Mouse (Mus musculus) CH12.LX (cell line): ENCODE measurements around the gene Slc29a4. TPM values are rescaled to one million over a fixed set of nuclear protein-coding genes. Genes with fewer than 3 reads are reported as not detected.

Experiments used
- DNase-seq: peaks from one replicate; pipeline ENCODE4 v3.0.0-alpha.2; 2013; ENCODE audit errors: extremely low read depth
- H3K27ac ChIP-seq: 2 replicates; pipeline ENCODE4 v1.5.1; 2012; ENCODE audit warnings: low read depth, mild to moderate bottlenecking, control low read depth, moderate library complexity; ENCODE audit not compliant: insufficient read depth
- H3K27me3 ChIP-seq: replicated peaks from 2 replicates; pipeline ENCODE3; 2012; ENCODE audit warnings: inconsistent platforms
- H3K36me3 ChIP-seq, 2 experiments: replicated peaks in 1 of 2; 2 replicates each; pipeline versions ENCODE3 to v1.6.1; 2012; ENCODE audit warnings: inconsistent platforms in 1 of 2, low read length in 1 of 2, mild to moderate bottlenecking in 1 of 2, mixed read lengths in 1 of 2, moderate library complexity in 1 of 2; ENCODE audit not compliant: control insufficient read depth in 1 of 2, insufficient read depth in 1 of 2
- H3K4me1 ChIP-seq, 2 experiments: 2 replicates each; pipeline ENCODE4 v1.6.1; 2012; ENCODE audit warnings: inconsistent platforms in 1 of 2, moderate library complexity in 1 of 2; ENCODE audit not compliant: insufficient read depth in 2 of 2, control insufficient read depth in 1 of 2
- H3K4me2 ChIP-seq: 2 replicates; pipeline ENCODE4 v1.6.1; 2012; ENCODE audit warnings: low read depth, mild to moderate bottlenecking, control low read depth; ENCODE audit not compliant: poor library complexity, insufficient read depth, severe bottlenecking
- H3K4me3 ChIP-seq, 3 experiments: fragments of 150-350 bp in 1 of 3; sonication (generic) in 1 of 3; replicated peaks in 1 of 3; 2 replicates each; pipeline versions ENCODE3 to v1.5.1; 2011 to 2012; ENCODE audit warnings: low read depth in 2 of 3, low read length in 2 of 3, mild to moderate bottlenecking in 2 of 3, moderate library complexity in 2 of 3, control low read depth in 1 of 3, improper control_type of control experiment in 1 of 3, inconsistent platforms in 1 of 3, mixed read lengths in 1 of 3; ENCODE audit not compliant: poor library complexity in 1 of 3
- H3K79me2 ChIP-seq: replicated peaks from 2 replicates; pipeline ENCODE4 v1.6.1; 2012; ENCODE audit warnings: mild to moderate bottlenecking, moderate library complexity; ENCODE audit not compliant: control insufficient read depth, poor library complexity, insufficient read depth, severe bottlenecking; ENCODE audit errors: extremely low read depth
- H3K9ac ChIP-seq: 2 replicates; pipeline ENCODE4 v1.6.1; 2012; ENCODE audit warnings: low read depth, mild to moderate bottlenecking, control low read depth, moderate library complexity; ENCODE audit not compliant: insufficient read depth
- H3K9me3 ChIP-seq: replicated peaks from 2 replicates; pipeline ENCODE3; 2012; ENCODE audit warnings: low read length, inconsistent platforms, mixed read lengths
- BHLHE40 ChIP-seq: IDR thresholded peaks from 2 replicates; pipeline ENCODE4 v1.6.1; 2011; ENCODE audit warnings: mild to moderate bottlenecking, low read depth, low read length, improper control_type of control experiment
- CHD1 ChIP-seq: IDR thresholded peaks from 2 replicates; pipeline ENCODE4 v1.6.1; 2012; ENCODE audit warnings: low read depth, low read length, improper control_type of control experiment, inconsistent platforms
- CHD2 ChIP-seq: IDR thresholded peaks from 2 replicates; pipeline ENCODE4 v1.6.1; 2011; ENCODE audit warnings: low read length, improper control_type of control experiment
- CTCF ChIP-seq, 2 experiments: IDR thresholded peaks in 1 of 2; conservative IDR thresholded peaks in 1 of 2; 2 replicates each; pipeline ENCODE4 v1.5.1; 2011 to 2012; ENCODE audit warnings: low read depth in 2 of 2, low read length in 2 of 2, improper control_type of control experiment in 1 of 2, inconsistent platforms in 1 of 2, mild to moderate bottlenecking in 1 of 2, moderate library complexity in 1 of 2
- E2F4 ChIP-seq: IDR thresholded peaks from 2 replicates; pipeline ENCODE4 v1.6.1; 2011; ENCODE audit warnings: low read depth, low read length, improper control_type of control experiment; ENCODE audit not compliant: insufficient replicate concordance
- ELF1 ChIP-seq: IDR thresholded peaks from 2 replicates; pipeline ENCODE4 v1.6.1; 2014; ENCODE audit warnings: low read depth, mild to moderate bottlenecking, inconsistent platforms, low read length, improper control_type of control experiment
- EP300 ChIP-seq: IDR thresholded peaks from 2 replicates; pipeline ENCODE4 v1.6.1; 2011; ENCODE audit warnings: low read length, improper control_type of control experiment
- ETS1 ChIP-seq: conservative IDR thresholded peaks from 2 replicates; pipeline ENCODE4 v1.6.1; 2012; ENCODE audit warnings: low read depth, mild to moderate bottlenecking, inconsistent platforms, low read length, improper control_type of control experiment, moderate library complexity
- GABPA ChIP-seq: IDR thresholded peaks from 2 replicates; pipeline ENCODE4 v1.6.1; 2012; ENCODE audit warnings: low read depth, low read length, improper control_type of control experiment, inconsistent platforms; ENCODE audit not compliant: insufficient replicate concordance
- HCFC1 ChIP-seq: IDR thresholded peaks from 2 replicates; pipeline ENCODE4 v1.6.1; 2012; ENCODE audit warnings: low read depth, mild to moderate bottlenecking, inconsistent platforms, low read length, improper control_type of control experiment
- IRF4 ChIP-seq: IDR thresholded peaks from 2 replicates; pipeline ENCODE4 v1.6.1; 2014; ENCODE audit warnings: low read depth, mild to moderate bottlenecking, inconsistent platforms, low read length, improper control_type of control experiment
- MAX ChIP-seq: IDR thresholded peaks from 2 replicates; pipeline ENCODE4 v1.6.1; 2011; ENCODE audit warnings: low read length, improper control_type of control experiment
- MEF2A ChIP-seq: IDR thresholded peaks from 2 replicates; pipeline ENCODE4 v1.6.1; 2014; ENCODE audit warnings: low read depth, mild to moderate bottlenecking, inconsistent platforms, low read length, improper control_type of control experiment, borderline replicate concordance
- MXI1 ChIP-seq: IDR thresholded peaks from 2 replicates; pipeline ENCODE4 v1.6.1; 2011; ENCODE audit warnings: mild to moderate bottlenecking, low read depth, low read length, improper control_type of control experiment
- PAX5 ChIP-seq: IDR thresholded peaks from 2 replicates; pipeline ENCODE4 v1.6.1; 2012; ENCODE audit warnings: low read length, inconsistent platforms, mixed read lengths
- POLR2A ChIP-seq: IDR thresholded peaks from 2 replicates; pipeline ENCODE4 v1.6.1; 2011; ENCODE audit warnings: low read depth, mild to moderate bottlenecking, improper control_type of control experiment, low read length
- POLR2AphosphoS2 ChIP-seq: IDR thresholded peaks from 2 replicates; pipeline ENCODE4 v1.6.1; 2011; ENCODE audit warnings: low read depth, low read length, improper control_type of control experiment
- TBP ChIP-seq: conservative IDR thresholded peaks from 2 replicates; pipeline ENCODE4 v1.6.1; 2011; ENCODE audit warnings: low read depth, low read length, improper control_type of control experiment
- USF1 ChIP-seq: IDR thresholded peaks from 2 replicates; pipeline ENCODE4 v1.6.1; 2014; ENCODE audit warnings: low read depth, mild to moderate bottlenecking, inconsistent platforms, low read length, improper control_type of control experiment
- USF2 ChIP-seq: conservative IDR thresholded peaks from 2 replicates; pipeline ENCODE4 v1.6.1; 2011; ENCODE audit warnings: low read depth, low read length, improper control_type of control experiment
- ZKSCAN1 ChIP-seq: IDR thresholded peaks from 2 replicates; pipeline ENCODE4 v1.6.1; 2012; ENCODE audit warnings: low read depth, inconsistent platforms, low read length, improper control_type of control experiment, borderline replicate concordance
- ZNF384 ChIP-seq: IDR thresholded peaks from 2 replicates; pipeline ENCODE4 v1.6.1; 2012; ENCODE audit warnings: low read depth, low read length, improper control_type of control experiment, inconsistent platforms
- dilution Hi-C: fragments of 300-500 bp; cut with MboI; formaldehyde crosslinking; loops from 2 replicates; pipeline ENCODE4 v1.14.3; 2020; ENCODE audit warnings: low sequenced_read_pairs; ENCODE audit not compliant: extremely low pct_unique_long_range_greater_than_20kb, extremely low pct_ligation_motif_present
- in situ Hi-C: fragments of 300-500 bp; cut with MboI; formaldehyde crosslinking; loops from 3 replicates; pipeline ENCODE4 v1.14.3; 2019; ENCODE audit warnings: low sequenced_read_pairs, low pct_ligation_motif_present, low pct_unique_long_range_greater_than_20kb, mixed read lengths
- polyA plus RNA-seq: library from polyadenylated mRNA; unstranded; fragments of >175 nt; gene quantifications from 2 replicates; pipeline ENCODE4 v1.2.1, GENCODE M21; 2012; ENCODE audit warnings: low read depth; ENCODE audit not compliant: insufficient read length
- total RNA-seq, 2 experiments: library from RNA; depleted of rRNA; stranded (reverse); fragments of 300-350 nt in 1 of 2; fragments of >200 nt in 1 of 2; gene quantifications; 2 replicates each; pipeline ENCODE4 v1.2.3; 2012 to 2014

Gene Slc29a4
- total and polyA plus RNA-seq, 3 experiments, result not detected

GRCm38 (mm10) chr5:142707709-142708108, 15.4 kb downstream of the Slc29a4 start:
- in situ Hi-C loops (loop anchor here (25.0 kb wide), 1 partner anchor 120 kb away; no protein-coding TSS in a partner anchor), dilution Hi-C loops (no loop called here)
- Histone ChIP-seq H3K4me3 (no peak overlapping the region), H3K36me3 (no peaks in the 10 kb centered on the region), H3K9ac (no peak overlapping the region), H3K4me2 (no peak overlapping the region), H3K4me1 (no peaks in the 10 kb centered on the region)
- no peak for TF ChIP-seq EP300
- TF ChIP-seq, all 38 proteins: peak for 0
- Histone ChIP-seq H3K9me3 (peaks cover 14% of the 10 kb centered on the region), H3K79me2 (no peaks in the 10 kb centered on the region), H3K27ac (no peak overlapping the region), H3K27me3 (peaks cover 53% of the 10 kb centered on the region)
- no peak for DNase-seq

- TF ChIP-seq CHD1, result no peak
- no peak for TF ChIP-seq ETS1
- TF ChIP-seq PAX5, result no peak
- no peak for TF ChIP-seq E2F4
- peak; percentile 39; the same call in 1 of the 2 replicates for TF ChIP-seq BHLHE40
- TF ChIP-seq EP300, result no peak
- no peak for TF ChIP-seq POLR2A
- TF ChIP-seq IRF4, result no peak
- TF ChIP-seq ZNF384, result no peak
- no peak for TF ChIP-seq CTCF (conservative IDR thresholded peaks at IDR 0.05 in 1 of 2, IDR thresholded peaks at IDR 0.05 in 1 of 2; ENCODE audit: low read depth in 2 of 2, low read length in 2 of 2)
- no peak for TF ChIP-seq GABPA
- TF ChIP-seq CHD2, result no peak
- no peak for TF ChIP-seq TBP
- 0 out of 2 replicates have a peak, but pooled peaks have one; percentile 20 for TF ChIP-seq USF2
- peak; percentile 12 for TF ChIP-seq USF1
- TF ChIP-seq MAX, result no peak
- no peak for TF ChIP-seq POLR2AphosphoS2
- no peak for TF ChIP-seq HCFC1
- TF ChIP-seq MXI1, result no peak
- no peak for TF ChIP-seq ELF1
- TF ChIP-seq ZKSCAN1, result no peak
- no peak for TF ChIP-seq MEF2A
- Histone ChIP-seq H3K9me3 (peaks cover 16% of the 10 kb centered on the region), H3K36me3 (no peaks in the 10 kb centered on the region), H3K4me3 (no peak overlapping the region), H3K27me3 (peaks cover 38% of the 10 kb centered on the region), H3K4me1 (no peaks in the 10 kb centered on the region), H3K79me2 (no peaks in the 10 kb centered on the region), H3K9ac (no peak overlapping the region), H3K27ac (no peak overlapping the region), H3K4me2 (no peak overlapping the region)
- dilution Hi-C loops, result no loop called here
- in situ Hi-C loops, result loop anchor here (25.0 kb wide), 1 partner anchor 122 kb away; no protein-coding TSS in a partner anchor
- no peak for DNase-seq
These were observed 17.1 kb downstream of the Slc29a4 start for GRCm38 (mm10) chr5:142709436-142709835.
